Mouse (Mus musculus): ENCODE measurements around the gene Cir1. TPM values are rescaled to one million over a fixed set of nuclear protein-coding genes. Genes with fewer than 3 reads are reported as not detected.
A peak's percentile ranks its signal among the peaks of the same experiment; 100 is the strongest.

The Cir1 gene
- polyA plus RNA-seq (2015; fragmentation: Nextera tagmentation; extraction: Ambion mirVana) = 34.7 and 35.4 TPM in 2 replicates

DNA sequence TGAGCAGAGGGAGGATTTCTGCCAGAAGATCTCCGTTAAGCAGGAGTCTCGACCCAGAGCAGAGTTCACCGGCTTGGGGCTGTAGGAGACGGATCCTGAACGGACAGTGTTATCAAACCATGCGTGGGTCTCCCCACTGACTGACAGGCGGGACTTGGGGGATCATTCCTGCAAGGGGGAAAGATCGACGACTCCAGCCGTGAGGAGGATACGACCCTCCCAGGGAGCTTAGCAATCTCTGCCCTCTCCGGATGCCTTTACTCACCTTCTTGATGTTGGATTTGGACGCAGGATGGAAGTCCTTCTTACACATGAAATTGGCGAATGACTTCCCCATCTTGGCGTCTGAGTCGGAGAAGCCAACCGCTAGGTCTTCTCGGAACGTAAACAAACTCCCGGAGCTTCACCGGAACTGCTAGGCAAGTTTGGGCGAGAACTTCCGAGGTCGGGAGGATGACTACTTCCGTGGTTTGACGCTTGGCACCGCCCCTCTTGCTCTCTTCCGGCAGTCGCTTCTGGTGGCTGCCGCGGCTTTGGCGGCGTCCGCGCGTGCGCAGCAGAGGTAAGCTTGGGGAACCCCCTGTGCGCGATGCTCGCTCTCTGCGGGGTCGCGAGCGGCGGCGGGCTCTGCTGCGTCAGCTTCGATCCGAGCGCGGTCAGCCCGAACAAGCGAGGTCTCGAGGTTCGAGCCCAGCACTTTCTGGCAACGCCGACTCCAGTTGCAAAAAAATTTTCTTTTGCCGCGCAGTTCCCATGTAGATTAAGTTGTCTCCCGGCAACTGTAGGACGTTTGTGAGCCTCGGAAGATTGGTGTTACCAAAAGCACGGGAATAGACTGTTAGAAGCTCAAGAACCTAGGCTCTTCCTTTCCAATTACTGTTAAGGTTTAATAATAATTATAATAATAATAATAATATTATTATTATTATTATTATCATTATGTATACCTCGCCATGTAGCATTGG is at the start of gene Cir1, which contains the start of gene Scrn3:
Cir1 (minus strand) TSS at position 550 of the 965 bp plus-strand sequence.
Scrn3 (plus strand) TSS at position 450 of the 965 bp plus-strand sequence.
- Histone ChIP-seq H3K4me3 (peak within 1 kb of the TSS; percentile 68), H3K27ac (peak within 1 kb of the TSS; percentile 88), H3K4me1 (peaks cover 13% of the 10 kb centered on the region), H3K36me3 (peaks cover 28% of the 10 kb centered on the region), H3K9ac (peak within 1 kb of the TSS; percentile 82), H3K9me3 (no peaks in the 10 kb centered on the region), H3K27me3 (no peaks in the 10 kb centered on the region), H3K4me2 (peak within 1 kb of the TSS; percentile 92)
- WGBS = under 1% methylated on average over 64 of the region's 64 CpGs
- ATAC-seq (ENCODE audit: insufficient number of reproducible peaks, insufficient read depth, low FRiP score, low TSS enrichment, low read depth) = peak; percentile 92

- Histone ChIP-seq H3K27me3 (no peaks in the 10 kb centered on the region), H3K9ac (no peak overlapping the region), H3K4me2 (no peak overlapping the region), H3K4me1 (peaks cover 18% of the 10 kb centered on the region), H3K27ac (no peak overlapping the region), H3K4me3 (no peak overlapping the region), H3K9me3 (no peaks in the 10 kb centered on the region), H3K36me3 (peaks cover 10% of the 10 kb centered on the region; the same call in 1 of the 2 replicates)
- 83% methylated on average over 2 of the region's 2 CpGs for WGBS
- no peak for ATAC-seq (ENCODE audit: insufficient number of reproducible peaks, insufficient read depth, low FRiP score, low TSS enrichment, low read depth)
Measured at GRCm38 (mm10) chr2:73360536-73360935, 48.0 kb upstream of the Cir1 start.

DNA sequence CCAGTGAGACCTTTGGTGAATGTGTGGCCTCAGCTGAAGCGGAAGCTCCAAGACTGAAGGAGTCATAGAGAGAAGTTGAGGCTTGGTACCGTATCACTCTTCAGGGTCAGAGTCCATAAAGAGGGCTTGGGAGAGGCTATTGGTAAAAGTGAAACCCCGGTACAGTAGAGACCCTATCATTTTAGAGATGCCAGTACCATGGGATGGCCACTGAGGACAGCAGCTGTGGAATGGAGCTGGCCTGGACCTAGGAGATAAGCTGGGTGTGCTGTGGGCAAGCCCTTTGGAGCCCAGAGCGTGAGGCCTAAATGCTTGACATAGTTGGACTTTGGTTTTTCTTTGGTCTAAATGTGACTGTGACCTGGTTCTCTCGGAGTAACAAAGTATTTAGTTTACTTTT is 47.4 kb upstream of the Cir1 start:
- H3K4me2 ChIP-seq = no peak overlapping the region
- H3K36me3 ChIP-seq = peaks cover 10% of the 10 kb centered on the region; the same call in 1 of the 2 replicates
- H3K9me3 ChIP-seq = no peaks in the 10 kb centered on the region
- H3K9ac ChIP-seq = no peak overlapping the region
- H3K27me3 ChIP-seq = no peaks in the 10 kb centered on the region
- no peak overlapping the region for H3K27ac ChIP-seq
- WGBS = 93% methylated on average over 5 of the region's 5 CpGs
- no peak overlapping the region for H3K4me3 ChIP-seq
- H3K4me1 ChIP-seq = peaks cover 18% of the 10 kb centered on the region
- no peak for ATAC-seq (ENCODE audit: insufficient number of reproducible peaks, insufficient read depth, low FRiP score, low TSS enrichment, low read depth)

DNA sequence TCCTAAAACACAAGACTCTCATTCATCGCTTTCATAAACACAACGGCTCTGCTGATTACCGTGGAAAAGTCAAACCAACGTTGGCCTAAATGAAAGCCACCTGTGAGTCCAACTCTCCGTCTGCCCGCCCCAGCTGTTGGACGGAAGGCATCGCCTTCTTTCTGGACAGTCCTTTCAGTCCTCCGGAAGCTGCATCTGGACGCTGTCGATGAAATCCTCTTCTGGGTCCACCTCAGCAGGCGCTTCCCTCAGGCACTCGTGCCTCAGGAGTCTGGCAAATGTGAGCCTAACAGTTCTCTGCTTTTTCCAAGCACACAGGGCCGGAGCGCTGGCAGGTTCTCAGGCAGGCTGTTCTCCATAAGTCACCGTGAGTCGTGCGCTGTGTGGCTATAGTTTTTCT is 44.5 kb upstream of the Cir1 start:
- H3K27ac ChIP-seq = peak overlapping the region; percentile 79
- peak overlapping the region; percentile 33 for H3K4me3 ChIP-seq
- H3K9ac ChIP-seq = peak overlapping the region; percentile 54; the same call in 1 of the 2 replicates
- peak overlapping the region; percentile 60 for H3K4me2 ChIP-seq
- no peaks in the 10 kb centered on the region for H3K9me3 ChIP-seq
- ATAC-seq (ENCODE audit: insufficient number of reproducible peaks, insufficient read depth, low FRiP score, low TSS enrichment, low read depth) = 0 out of 2 replicates have a peak, but pooled peaks have one; percentile 32
- peaks cover 3% of the 10 kb centered on the region; the same call in 1 of the 2 replicates for H3K36me3 ChIP-seq
- H3K4me1 ChIP-seq = peaks cover 20% of the 10 kb centered on the region
- no peaks in the 10 kb centered on the region for H3K27me3 ChIP-seq
- WGBS = 24% methylated on average over 18 of the region's 18 CpGs

DNA sequence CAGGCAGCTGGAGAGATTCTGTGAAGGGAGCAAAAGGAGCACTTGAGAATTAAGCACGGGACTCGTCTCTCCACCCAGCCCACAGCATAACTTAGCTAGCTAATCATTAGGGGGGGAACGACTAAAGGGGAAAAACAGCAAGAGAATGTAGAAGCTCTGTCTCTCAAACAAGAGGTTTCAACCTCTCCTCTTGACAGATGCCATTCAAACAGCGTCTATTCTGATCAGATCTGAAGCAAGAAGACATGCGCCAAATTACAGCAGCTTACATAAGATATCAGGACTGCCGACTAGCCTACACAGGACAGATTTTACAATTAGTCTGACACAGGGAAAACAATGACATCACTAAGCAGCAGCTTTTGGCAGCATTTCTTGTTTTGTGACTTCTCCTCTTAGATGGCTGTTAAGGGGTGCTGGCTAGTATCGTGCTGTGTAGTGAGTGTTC is 39.5 kb upstream of the Cir1 start:
- ATAC-seq (ENCODE audit: insufficient number of reproducible peaks, insufficient read depth, low FRiP score, low TSS enrichment, low read depth) = no peak
- WGBS = 36% methylated on average over 7 of the region's 7 CpGs

DNA sequence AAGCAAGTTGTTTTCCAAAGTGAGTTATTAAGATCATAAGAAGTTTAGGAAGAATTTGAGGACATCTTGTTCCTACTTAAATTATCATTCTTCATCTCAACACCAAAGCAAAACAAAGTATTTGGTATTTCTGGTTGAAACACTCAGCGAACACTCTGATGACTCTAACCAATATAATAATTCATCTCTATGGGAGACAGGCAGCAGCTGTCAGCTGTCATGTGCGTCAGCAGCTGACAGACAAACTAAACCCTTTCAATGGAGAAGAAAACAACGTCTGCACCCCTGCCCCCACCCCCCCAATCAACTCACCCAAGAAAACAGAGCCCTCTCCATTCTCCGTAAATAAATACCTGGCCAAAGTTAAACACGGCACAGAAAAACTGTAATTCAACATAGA is 39.0 kb upstream of the Cir1 start:
- WGBS = 34% methylated on average over 5 of the region's 5 CpGs

More for the DNA sequence above, 39.5 kb upstream of the Cir1 start:
- H3K27ac ChIP-seq = no peak overlapping the region; the same call in 1 of the 2 replicates
- H3K36me3 ChIP-seq = no peaks in the 10 kb centered on the region
- no peaks in the 10 kb centered on the region for H3K9me3 ChIP-seq
- H3K4me2 ChIP-seq = no peak overlapping the region
- H3K4me1 ChIP-seq = peaks cover 29% of the 10 kb centered on the region
- no peaks in the 10 kb centered on the region for H3K27me3 ChIP-seq
- no peak overlapping the region for H3K4me3 ChIP-seq
- H3K9ac ChIP-seq = no peak overlapping the region

DNA sequence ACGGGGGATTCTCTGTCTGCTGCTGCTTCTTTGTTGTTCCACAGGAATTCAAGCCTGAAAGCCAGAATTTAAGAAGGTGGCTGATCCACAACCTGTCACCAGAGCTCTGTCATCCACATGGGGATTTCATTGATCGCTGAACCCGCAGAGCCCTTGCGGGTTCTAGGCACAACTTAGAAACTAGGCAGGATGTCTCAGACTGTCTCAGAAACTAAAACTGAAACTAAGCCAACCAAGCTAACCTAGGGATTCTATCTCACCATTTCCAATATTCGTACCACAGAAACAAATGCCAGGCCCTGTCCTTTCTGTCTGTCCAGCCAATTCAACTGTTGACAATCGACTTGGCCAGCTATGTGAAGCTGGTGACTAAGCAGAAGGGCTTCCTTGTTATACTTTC is 35.7 kb upstream of the Cir1 start:
- Histone ChIP-seq H3K27ac (no peak overlapping the region), H3K4me2 (no peak overlapping the region), H3K9me3 (no peaks in the 10 kb centered on the region), H3K4me1 (peaks cover 43% of the 10 kb centered on the region), H3K4me3 (no peak overlapping the region), H3K27me3 (no peaks in the 10 kb centered on the region), H3K9ac (no peak overlapping the region), H3K36me3 (no peaks in the 10 kb centered on the region)
- ATAC-seq (ENCODE audit: insufficient number of reproducible peaks, insufficient read depth, low FRiP score, low TSS enrichment, low read depth) = no peak
- 81% methylated on average over 6 of the region's 6 CpGs for WGBS

More for the DNA sequence above, 39.0 kb upstream of the Cir1 start:
- Histone ChIP-seq H3K4me2 (no peak overlapping the region), H3K27me3 (no peaks in the 10 kb centered on the region), H3K9me3 (no peaks in the 10 kb centered on the region), H3K36me3 (no peaks in the 10 kb centered on the region), H3K9ac (no peak overlapping the region), H3K4me1 (peaks cover 30% of the 10 kb centered on the region), H3K4me3 (no peak overlapping the region), H3K27ac (no peak overlapping the region; the same call in 1 of the 2 replicates)
- no peak for ATAC-seq (ENCODE audit: insufficient number of reproducible peaks, insufficient read depth, low FRiP score, low TSS enrichment, low read depth)

GRCm38 (mm10) chr2:73347766-73348165 is 35.3 kb upstream of the Cir1 start:
- Histone ChIP-seq H3K27ac (no peak overlapping the region), H3K27me3 (no peaks in the 10 kb centered on the region), H3K9ac (no peak overlapping the region), H3K4me2 (no peak overlapping the region), H3K4me3 (no peak overlapping the region), H3K36me3 (no peaks in the 10 kb centered on the region), H3K4me1 (peaks cover 43% of the 10 kb centered on the region), H3K9me3 (no peaks in the 10 kb centered on the region)
- WGBS = 54% methylated on average over 9 of the region's 9 CpGs
- ATAC-seq (ENCODE audit: insufficient number of reproducible peaks, insufficient read depth, low FRiP score, low TSS enrichment, low read depth) = no peak

GRCm38 (mm10) chr2:73347136-73347535 is 34.6 kb upstream of the Cir1 start:
- H3K27ac ChIP-seq = no peak overlapping the region
- H3K36me3 ChIP-seq = no peaks in the 10 kb centered on the region
- H3K9me3 ChIP-seq = no peaks in the 10 kb centered on the region
- no peak overlapping the region for H3K4me3 ChIP-seq
- no peak overlapping the region for H3K4me2 ChIP-seq
- no peaks in the 10 kb centered on the region for H3K27me3 ChIP-seq
- H3K9ac ChIP-seq = no peak overlapping the region
- ATAC-seq (ENCODE audit: insufficient number of reproducible peaks, insufficient read depth, low FRiP score, low TSS enrichment, low read depth) = no peak; the same call in 1 of the 2 replicates
- 20% methylated on average over 6 of the region's 6 CpGs for WGBS
- H3K4me1 ChIP-seq = peaks cover 42% of the 10 kb centered on the region

DNA sequence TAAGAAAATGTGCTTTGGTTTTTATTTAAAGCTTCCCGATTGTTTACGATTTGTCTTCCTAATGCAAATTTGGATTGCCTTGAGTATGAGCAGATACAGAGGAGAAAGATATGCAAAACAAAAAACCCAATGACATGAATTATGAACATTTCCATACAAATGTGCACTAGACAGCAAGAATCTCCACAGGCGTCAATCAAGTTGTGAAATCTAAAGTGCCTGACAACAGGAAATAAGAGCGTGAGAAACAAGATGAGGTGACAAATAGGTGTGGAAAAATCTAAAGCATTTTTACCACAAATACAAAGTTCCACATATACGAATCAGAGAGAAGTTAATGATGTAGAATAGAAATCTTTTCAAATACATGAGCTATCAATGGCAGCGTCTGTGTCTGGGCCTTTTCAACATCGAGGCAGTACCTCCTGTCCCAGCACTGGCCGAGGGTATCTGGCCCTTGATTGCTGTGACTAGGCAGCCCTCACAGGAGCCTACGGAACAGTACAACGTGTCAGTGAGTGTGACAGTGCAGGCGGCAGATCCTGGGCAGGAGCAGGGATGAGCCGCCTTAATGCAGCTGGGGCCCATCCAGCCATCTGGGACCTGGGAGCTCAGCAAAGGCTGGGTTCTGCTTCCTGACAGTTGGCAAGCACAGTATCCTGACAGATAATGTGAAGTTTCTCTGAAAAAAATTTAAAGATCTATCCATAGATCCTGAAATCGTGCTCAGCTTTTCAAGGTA is 34.0 kb upstream of the Cir1 start:
- Histone ChIP-seq H3K36me3 (no peaks in the 10 kb centered on the region), H3K9me3 (no peaks in the 10 kb centered on the region), H3K27ac (peak overlapping the region; percentile 23; the same call in 1 of the 2 replicates), H3K9ac (no peak overlapping the region), H3K4me1 (peaks cover 36% of the 10 kb centered on the region), H3K4me2 (no peak overlapping the region), H3K4me3 (no peak overlapping the region), H3K27me3 (no peaks in the 10 kb centered on the region)
- WGBS = 61% methylated on average over 13 of the region's 13 CpGs
- ATAC-seq (ENCODE audit: insufficient number of reproducible peaks, insufficient read depth, low FRiP score, low TSS enrichment, low read depth) = no peak

GRCm38 (mm10) chr2:73345204-73345603 is 32.7 kb upstream of the Cir1 start:
- no peaks in the 10 kb centered on the region for H3K9me3 ChIP-seq
- H3K4me2 ChIP-seq = no peak overlapping the region
- H3K4me1 ChIP-seq = peaks cover 32% of the 10 kb centered on the region
- H3K4me3 ChIP-seq = no peak overlapping the region
- 0 out of 2 replicates have a peak overlapping the region, but pooled peaks have one; percentile 16 for H3K27ac ChIP-seq
- H3K9ac ChIP-seq = no peak overlapping the region
- H3K36me3 ChIP-seq = no peaks in the 10 kb centered on the region
- no peaks in the 10 kb centered on the region for H3K27me3 ChIP-seq
- 46% methylated on average over 4 of the region's 4 CpGs for WGBS
- no peak for ATAC-seq (ENCODE audit: insufficient number of reproducible peaks, insufficient read depth, low FRiP score, low TSS enrichment, low read depth)

All from embryonic facial prominence, embryonic 13.5 days (tissue).